Mouse (Mus musculus) CH12.LX (cell line): Measurements from ENCODE around the gene Gpr55. TPM values are rescaled to one million over a fixed set of nuclear protein-coding genes. Genes with fewer than 3 reads are reported as not detected.

Source experiments
- DNase-seq: peaks from one replicate; pipeline ENCODE4 v3.0.0-alpha.2; 2013; ENCODE audit errors: extremely low read depth
- H3K27ac ChIP-seq: 2 replicates; pipeline ENCODE4 v1.5.1; 2012; ENCODE audit warnings: low read depth, mild to moderate bottlenecking, control low read depth, moderate library complexity; ENCODE audit not compliant: insufficient read depth
- H3K27me3 ChIP-seq: replicated peaks from 2 replicates; pipeline ENCODE3; 2012; ENCODE audit warnings: inconsistent platforms
- H3K36me3 ChIP-seq, 2 experiments: replicated peaks in 1 of 2; 2 replicates each; pipeline versions ENCODE3 to v1.6.1; 2012; ENCODE audit warnings: inconsistent platforms in 1 of 2, low read length in 1 of 2, mild to moderate bottlenecking in 1 of 2, mixed read lengths in 1 of 2, moderate library complexity in 1 of 2; ENCODE audit not compliant: control insufficient read depth in 1 of 2, insufficient read depth in 1 of 2
- H3K4me1 ChIP-seq, 2 experiments: 2 replicates each; pipeline ENCODE4 v1.6.1; 2012; ENCODE audit warnings: inconsistent platforms in 1 of 2, moderate library complexity in 1 of 2; ENCODE audit not compliant: insufficient read depth in 2 of 2, control insufficient read depth in 1 of 2
- H3K4me2 ChIP-seq: 2 replicates; pipeline ENCODE4 v1.6.1; 2012; ENCODE audit warnings: low read depth, mild to moderate bottlenecking, control low read depth; ENCODE audit not compliant: poor library complexity, insufficient read depth, severe bottlenecking
- H3K4me3 ChIP-seq, 3 experiments: fragments of 150-350 bp in 1 of 3; sonication (generic) in 1 of 3; replicated peaks in 1 of 3; 2 replicates each; pipeline versions ENCODE3 to v1.5.1; 2011 to 2012; ENCODE audit warnings: low read depth in 2 of 3, low read length in 2 of 3, mild to moderate bottlenecking in 2 of 3, moderate library complexity in 2 of 3, control low read depth in 1 of 3, improper control_type of control experiment in 1 of 3, inconsistent platforms in 1 of 3, mixed read lengths in 1 of 3; ENCODE audit not compliant: poor library complexity in 1 of 3
- H3K79me2 ChIP-seq: replicated peaks from 2 replicates; pipeline ENCODE4 v1.6.1; 2012; ENCODE audit warnings: mild to moderate bottlenecking, moderate library complexity; ENCODE audit not compliant: control insufficient read depth, poor library complexity, insufficient read depth, severe bottlenecking; ENCODE audit errors: extremely low read depth
- H3K9ac ChIP-seq: 2 replicates; pipeline ENCODE4 v1.6.1; 2012; ENCODE audit warnings: low read depth, mild to moderate bottlenecking, control low read depth, moderate library complexity; ENCODE audit not compliant: insufficient read depth
- H3K9me3 ChIP-seq: replicated peaks from 2 replicates; pipeline ENCODE3; 2012; ENCODE audit warnings: low read length, inconsistent platforms, mixed read lengths
- BHLHE40 ChIP-seq: IDR thresholded peaks from 2 replicates; pipeline ENCODE4 v1.6.1; 2011; ENCODE audit warnings: mild to moderate bottlenecking, low read depth, low read length, improper control_type of control experiment
- CHD1 ChIP-seq: IDR thresholded peaks from 2 replicates; pipeline ENCODE4 v1.6.1; 2012; ENCODE audit warnings: low read depth, low read length, improper control_type of control experiment, inconsistent platforms
- CHD2 ChIP-seq: IDR thresholded peaks from 2 replicates; pipeline ENCODE4 v1.6.1; 2011; ENCODE audit warnings: low read length, improper control_type of control experiment
- CTCF ChIP-seq, 2 experiments: IDR thresholded peaks in 1 of 2; conservative IDR thresholded peaks in 1 of 2; 2 replicates each; pipeline ENCODE4 v1.5.1; 2011 to 2012; ENCODE audit warnings: low read depth in 2 of 2, low read length in 2 of 2, improper control_type of control experiment in 1 of 2, inconsistent platforms in 1 of 2, mild to moderate bottlenecking in 1 of 2, moderate library complexity in 1 of 2
- EP300 ChIP-seq: IDR thresholded peaks from 2 replicates; pipeline ENCODE4 v1.6.1; 2011; ENCODE audit warnings: low read length, improper control_type of control experiment
- ETS1 ChIP-seq: conservative IDR thresholded peaks from 2 replicates; pipeline ENCODE4 v1.6.1; 2012; ENCODE audit warnings: low read depth, mild to moderate bottlenecking, inconsistent platforms, low read length, improper control_type of control experiment, moderate library complexity
- GABPA ChIP-seq: IDR thresholded peaks from 2 replicates; pipeline ENCODE4 v1.6.1; 2012; ENCODE audit warnings: low read depth, low read length, improper control_type of control experiment, inconsistent platforms; ENCODE audit not compliant: insufficient replicate concordance
- HCFC1 ChIP-seq: IDR thresholded peaks from 2 replicates; pipeline ENCODE4 v1.6.1; 2012; ENCODE audit warnings: low read depth, mild to moderate bottlenecking, inconsistent platforms, low read length, improper control_type of control experiment
- IRF4 ChIP-seq: IDR thresholded peaks from 2 replicates; pipeline ENCODE4 v1.6.1; 2014; ENCODE audit warnings: low read depth, mild to moderate bottlenecking, inconsistent platforms, low read length, improper control_type of control experiment
- JUN ChIP-seq: IDR thresholded peaks from 2 replicates; pipeline ENCODE4 v1.6.1; 2011; ENCODE audit warnings: low read depth, mild to moderate bottlenecking, low read length, improper control_type of control experiment, moderate library complexity; ENCODE audit not compliant: insufficient read depth
- JUND ChIP-seq: conservative IDR thresholded peaks from 2 replicates; pipeline ENCODE4 v1.6.1; 2011; ENCODE audit warnings: low read depth, low read length, improper control_type of control experiment
- KAT2A ChIP-seq: IDR thresholded peaks from 2 replicates; pipeline ENCODE4 v1.6.1; 2012; ENCODE audit warnings: low read length, improper control_type of control experiment, inconsistent platforms; ENCODE audit not compliant: insufficient replicate concordance
- MAFK ChIP-seq: IDR thresholded peaks from 2 replicates; pipeline ENCODE4 v1.6.1; 2011; ENCODE audit warnings: low read length, improper control_type of control experiment; ENCODE audit not compliant: insufficient replicate concordance
- MAZ ChIP-seq: IDR thresholded peaks from 2 replicates; pipeline ENCODE4 v1.6.1; 2012; ENCODE audit warnings: low read depth, mild to moderate bottlenecking, inconsistent platforms, low read length, improper control_type of control experiment, moderate library complexity
- MEF2A ChIP-seq: IDR thresholded peaks from 2 replicates; pipeline ENCODE4 v1.6.1; 2014; ENCODE audit warnings: low read depth, mild to moderate bottlenecking, inconsistent platforms, low read length, improper control_type of control experiment, borderline replicate concordance
- MXI1 ChIP-seq: IDR thresholded peaks from 2 replicates; pipeline ENCODE4 v1.6.1; 2011; ENCODE audit warnings: mild to moderate bottlenecking, low read depth, low read length, improper control_type of control experiment
- MYC ChIP-seq: IDR thresholded peaks from 2 replicates; pipeline ENCODE4 v1.6.1; 2011; ENCODE audit warnings: low read depth, mild to moderate bottlenecking, improper control_type of control experiment, low read length
- NELFE ChIP-seq: IDR thresholded peaks from 2 replicates; pipeline ENCODE4 v1.6.1; 2011; ENCODE audit warnings: low read depth, low read length, improper control_type of control experiment
- PAX5 ChIP-seq: IDR thresholded peaks from 2 replicates; pipeline ENCODE4 v1.6.1; 2012; ENCODE audit warnings: low read length, inconsistent platforms, mixed read lengths
- POLR2A ChIP-seq: IDR thresholded peaks from 2 replicates; pipeline ENCODE4 v1.6.1; 2011; ENCODE audit warnings: low read depth, mild to moderate bottlenecking, improper control_type of control experiment, low read length
- RAD21 ChIP-seq: IDR thresholded peaks from 2 replicates; pipeline ENCODE4 v1.6.1; 2011; ENCODE audit warnings: low read depth, mild to moderate bottlenecking, low read length, improper control_type of control experiment, moderate library complexity
- RCOR1 ChIP-seq: conservative IDR thresholded peaks from 2 replicates; pipeline ENCODE4 v1.6.1; 2012; ENCODE audit warnings: low read depth, mild to moderate bottlenecking, inconsistent platforms, low read length, improper control_type of control experiment
- SIN3A ChIP-seq: IDR thresholded peaks from 2 replicates; pipeline ENCODE4 v1.6.1; 2012; ENCODE audit warnings: low read length, improper control_type of control experiment, inconsistent platforms
- TCF12 ChIP-seq: IDR thresholded peaks from 2 replicates; pipeline ENCODE4 v1.6.1; 2014; ENCODE audit warnings: low read depth, mild to moderate bottlenecking, inconsistent platforms, low read length, improper control_type of control experiment
- UBTF ChIP-seq: IDR thresholded peaks from 2 replicates; pipeline ENCODE4 v1.6.1; 2012; ENCODE audit warnings: low read depth, mild to moderate bottlenecking, inconsistent platforms, low read length, improper control_type of control experiment, moderate library complexity
- USF1 ChIP-seq: IDR thresholded peaks from 2 replicates; pipeline ENCODE4 v1.6.1; 2014; ENCODE audit warnings: low read depth, mild to moderate bottlenecking, inconsistent platforms, low read length, improper control_type of control experiment
- ZC3H11A ChIP-seq: IDR thresholded peaks from 2 replicates; pipeline ENCODE4 v1.6.1; 2012; ENCODE audit warnings: low read depth, mild to moderate bottlenecking, inconsistent platforms, low read length, improper control_type of control experiment
- ZKSCAN1 ChIP-seq: IDR thresholded peaks from 2 replicates; pipeline ENCODE4 v1.6.1; 2012; ENCODE audit warnings: low read depth, inconsistent platforms, low read length, improper control_type of control experiment, borderline replicate concordance
- ZMIZ1 ChIP-seq: IDR thresholded peaks from 2 replicates; pipeline ENCODE4 v1.6.1; 2012; ENCODE audit warnings: low read depth, mild to moderate bottlenecking, inconsistent platforms, low read length, improper control_type of control experiment
- ZNF384 ChIP-seq: IDR thresholded peaks from 2 replicates; pipeline ENCODE4 v1.6.1; 2012; ENCODE audit warnings: low read depth, low read length, improper control_type of control experiment, inconsistent platforms
- dilution Hi-C: fragments of 300-500 bp; cut with MboI; formaldehyde crosslinking; loops from 2 replicates; pipeline ENCODE4 v1.14.3; 2020; ENCODE audit warnings: low sequenced_read_pairs; ENCODE audit not compliant: extremely low pct_unique_long_range_greater_than_20kb, extremely low pct_ligation_motif_present
- in situ Hi-C: fragments of 300-500 bp; cut with MboI; formaldehyde crosslinking; loops from 3 replicates; pipeline ENCODE4 v1.14.3; 2019; ENCODE audit warnings: low sequenced_read_pairs, low pct_ligation_motif_present, low pct_unique_long_range_greater_than_20kb, mixed read lengths
- polyA plus RNA-seq: library from polyadenylated mRNA; unstranded; fragments of >175 nt; gene quantifications from 2 replicates; pipeline ENCODE4 v1.2.1, GENCODE M21; 2012; ENCODE audit warnings: low read depth; ENCODE audit not compliant: insufficient read length
- total RNA-seq, 2 experiments: library from RNA; depleted of rRNA; stranded (reverse); fragments of 300-350 nt in 1 of 2; fragments of >200 nt in 1 of 2; gene quantifications; 2 replicates each; pipeline ENCODE4 v1.2.3; 2012 to 2014

The Gpr55 gene
- total and polyA plus RNA-seq, 3 experiments, result 16.4 to 24.3 (median 17.3) TPM

- dilution Hi-C loops, result no loop called here
- Histone ChIP-seq H3K36me3 (peaks cover 0 to 3% of the 10 kb centered on the region in 2 experiments), H3K27ac (peak overlapping the region; percentile 100), H3K79me2 (peaks cover 46% of the 10 kb centered on the region), H3K9me3 (no peaks in the 10 kb centered on the region), H3K4me1 (peaks cover 11 to 42% of the 10 kb centered on the region in 2 experiments), H3K4me2 (peak overlapping the region; percentile 91), H3K27me3 (no peaks in the 10 kb centered on the region), H3K9ac (peak overlapping the region; percentile 93), H3K4me3 (peak overlapping the region; percentile 68 to 84 (median 70))
- in situ Hi-C loops, result no loop called here
- no peak for DNase-seq
- TF ChIP-seq KAT2A (no peak), MXI1 (peak; percentile 10; the same call in 1 of the 2 replicates), NELFE (no peak), JUND (no peak), BHLHE40 (peak; percentile 81), UBTF (0 out of 2 replicates have a peak, but pooled peaks have one; percentile 41), ETS1 (peak; percentile 13; the same call in 1 of the 2 replicates), SIN3A (no peak), EP300 (no peak), CHD1 (peak; percentile 83), IRF4 (peak; percentile 78), MAFK (no peak), POLR2A (peak; percentile 30; the same call in 1 of the 2 replicates)
Measured at GRCm38 (mm10) chr1:85957290-85957689, 3.5 kb downstream of the Gpr55 start.

- Histone ChIP-seq H3K4me1 (peaks cover 3 to 41% of the 10 kb centered on the region in 2 experiments; a peak in 3 of 4 replicates), H3K36me3 (peaks cover 0 to 3% of the 10 kb centered on the region in 2 experiments), H3K79me2 (peaks cover 57% of the 10 kb centered on the region), H3K9ac (peak overlapping the region; percentile 93), H3K4me2 (peak overlapping the region; percentile 91), H3K4me3 (peak overlapping the region; percentile 68 to 84 (median 70)), H3K27me3 (no peaks in the 10 kb centered on the region), H3K27ac (peak overlapping the region; percentile 100), H3K9me3 (no peaks in the 10 kb centered on the region)
- in situ Hi-C loops, result no loop called here
- DNase-seq, result peak; percentile 71
- dilution Hi-C loops, result no loop called here
- no peak for TF ChIP-seq ZKSCAN1
- no peak for TF ChIP-seq CHD1
- 0 out of 2 replicates have a peak, but pooled peaks have one; percentile 12 for TF ChIP-seq RCOR1
- TF ChIP-seq JUND, result peak; percentile 78
- TF ChIP-seq ZMIZ1, result no peak; the same call in 1 of the 2 replicates
- no peak for TF ChIP-seq RAD21
- TF ChIP-seq ZNF384, result peak; percentile 87
- TF ChIP-seq PAX5, result no peak
- no peak for TF ChIP-seq HCFC1
- TF ChIP-seq MYC, result no peak
- TF ChIP-seq EP300, result peak; percentile 93
- TF ChIP-seq CTCF (conservative IDR thresholded peaks at IDR 0.05 in 1 of 2, IDR thresholded peaks at IDR 0.05 in 1 of 2; ENCODE audit: low read depth in 2 of 2, low read length in 2 of 2), result no peak
- TF ChIP-seq GABPA, result no peak
- TF ChIP-seq USF1, result no peak
- TF ChIP-seq MAFK, result 0 out of 2 replicates have a peak, but pooled peaks have one; percentile 26
- TF ChIP-seq ETS1, result peak; percentile 87
- TF ChIP-seq SIN3A, result no peak; the same call in 1 of the 2 replicates
- TF ChIP-seq MAZ, result 0 out of 2 replicates have a peak, but pooled peaks have one; percentile 34
- TF ChIP-seq POLR2A, result no peak
- peak; percentile 70; the same call in 1 of the 2 replicates for TF ChIP-seq MEF2A
- TF ChIP-seq JUN, result peak; percentile 78
- peak; percentile 76 for TF ChIP-seq IRF4
- no peak for TF ChIP-seq ZC3H11A
- peak; percentile 68; the same call in 1 of the 2 replicates for TF ChIP-seq BHLHE40
- TF ChIP-seq NELFE, result no peak
- TF ChIP-seq TCF12, result peak; percentile 66; the same call in 1 of the 2 replicates
- TF ChIP-seq CHD2, result peak; percentile 60; the same call in 1 of the 2 replicates
- TF ChIP-seq MXI1, result no peak
- no peak for TF ChIP-seq KAT2A
Measured at GRCm38 (mm10) chr1:85955150-85955549, 5.7 kb downstream of the Gpr55 start.
